Mouse (Mus musculus) embryonic facial prominence, embryonic 10.5 days (tissue): ENCODE measurements around the gene Mdh1b. TPM values are rescaled to one million over a fixed set of nuclear protein-coding genes. Genes with fewer than 3 reads are reported as not detected.

Experiments
- DNase-seq: peaks from one replicate; pipeline ENCODE4 v3.0.0-alpha.2; 2017; ENCODE audit warnings: low spot score
- H3K27ac ChIP-seq: fragments of 300-500 bp; sonication (generic); replicated peaks from 2 replicates; pipeline ENCODE4 v1.5.1; 2016; ENCODE audit warnings: mild to moderate bottlenecking
- H3K27me3 ChIP-seq: fragments of 300-500 bp; sonication (generic); replicated peaks from 2 replicates; pipeline ENCODE4 v1.6.1; 2016; ENCODE audit warnings: low read depth, mild to moderate bottlenecking; ENCODE audit not compliant: poor library complexity, severe bottlenecking
- H3K36me3 ChIP-seq: fragments of 300-500 bp; sonication (generic); replicated peaks from 2 replicates; pipeline ENCODE4 v1.6.1; 2016; ENCODE audit warnings: mild to moderate bottlenecking, moderate library complexity
- H3K4me1 ChIP-seq: fragments of 300-500 bp; sonication (generic); 2 replicates; pipeline ENCODE4 v1.6.1; 2016
- H3K4me3 ChIP-seq: fragments of 300-500 bp; sonication (generic); 2 replicates; pipeline ENCODE4 v1.5.1; 2016; ENCODE audit warnings: mild to moderate bottlenecking, moderate library complexity
- H3K9me3 ChIP-seq: fragments of 300-500 bp; sonication (generic); 2 replicates; pipeline ENCODE4 v1.6.1; 2016; ENCODE audit warnings: mild to moderate bottlenecking
- WGBS: fragments of 180-500 bp; shearing (Covaris S2); methylation state at CpG from one replicate; pipeline ENCODE4 v1.1.7; 2016; 5-methylcytosine and 5-hydroxymethylcytosine counted together
- polyA plus RNA-seq: library from polyadenylated mRNA; unstranded; fragments of >200 nt; fragmentation: Nextera tagmentation; extraction: Ambion mirVana; gene quantifications from 2 replicates; pipeline ENCODE4 v1.2.1, GENCODE M21; 2016

Gene Mdh1b
- polyA plus RNA-seq = 0.11 and 0.28 TPM in 2 replicates

GRCm38 (mm10) chr1:63730240-63730771 is at the start of gene Mdh1b, which contains the start of gene Fastkd2:
Gene Mdh1b, minus strand, starts transcription at chr1:63730318.
Gene Fastkd2, plus strand, starts transcription at chr1:63730614.
- Histone ChIP-seq H3K9me3 (no peaks in the 10 kb centered on the region), H3K27me3 (no peaks in the 10 kb centered on the region), H3K4me3 (peak within 1 kb of the TSS; percentile 68), H3K36me3 (no peaks in the 10 kb centered on the region), H3K27ac (peak within 1 kb of the TSS; percentile 77), H3K4me1 (peaks cover 16% of the 10 kb centered on the region)
- DNase-seq = peak; percentile 87
- WGBS = under 1% methylated on average over 31 of the region's 31 CpGs

- Histone ChIP-seq H3K36me3 (no peaks in the 10 kb centered on the region), H3K27ac (peak overlapping the region; percentile 30; the same call in 1 of the 2 replicates), H3K4me3 (no peak overlapping the region), H3K4me1 (peaks cover 6% of the 10 kb centered on the region), H3K27me3 (no peaks in the 10 kb centered on the region), H3K9me3 (no peaks in the 10 kb centered on the region)
- WGBS = 53% methylated on average over 4 of the region's 4 CpGs
- no peak for DNase-seq
Observed at GRCm38 (mm10) chr1:63776902-63777630, 46.9 kb upstream of the Mdh1b start.

- Histone ChIP-seq H3K4me3 (no peak overlapping the region), H3K36me3 (no peaks in the 10 kb centered on the region), H3K9me3 (no peaks in the 10 kb centered on the region), H3K27ac (no peak overlapping the region), H3K4me1 (peaks cover 6% of the 10 kb centered on the region), H3K27me3 (no peaks in the 10 kb centered on the region)
- 75% methylated on average over 1 of the region's 1 CpGs for WGBS
- no peak for DNase-seq
Observed at GRCm38 (mm10) chr1:63776396-63776795, 46.3 kb upstream of the Mdh1b start.

- Histone ChIP-seq H3K9me3 (no peaks in the 10 kb centered on the region), H3K27me3 (no peaks in the 10 kb centered on the region), H3K36me3 (no peaks in the 10 kb centered on the region), H3K4me3 (no peak overlapping the region), H3K4me1 (peaks cover 26% of the 10 kb centered on the region), H3K27ac (no peak overlapping the region)
- 94% methylated on average over 7 of the region's 7 CpGs for WGBS
- DNase-seq = no peak
Observed at GRCm38 (mm10) chr1:63770309-63770708, 40.2 kb upstream of the Mdh1b start.

GRCm38 (mm10) chr1:63769167-63769566 is 39.0 kb upstream of the Mdh1b start, which contains the start of gene 4933402D24Rik:
Gene 4933402D24Rik, minus strand, starts transcription at chr1:63769267.
- no peaks in the 10 kb centered on the region for H3K36me3 ChIP-seq
- H3K27me3 ChIP-seq = no peaks in the 10 kb centered on the region
- H3K4me1 ChIP-seq = peaks cover 28% of the 10 kb centered on the region
- DNase-seq = no peak
- H3K4me3 ChIP-seq = no peak within 1 kb of the TSS
- no peaks in the 10 kb centered on the region for H3K9me3 ChIP-seq
- H3K27ac ChIP-seq = peak within 1 kb of the TSS; percentile 57; the same call in 1 of the 2 replicates
- WGBS = 80% methylated on average over 5 of the region's 5 CpGs

GRCm38 (mm10) chr1:63768112-63768511 is 38.0 kb upstream of the Mdh1b start:
- no peaks in the 10 kb centered on the region for H3K27me3 ChIP-seq
- no peaks in the 10 kb centered on the region for H3K36me3 ChIP-seq
- peak overlapping the region; percentile 57; the same call in 1 of the 2 replicates for H3K27ac ChIP-seq
- peaks cover 39% of the 10 kb centered on the region for H3K4me1 ChIP-seq
- peak; percentile 59 for DNase-seq
- WGBS = 41% methylated on average over 8 of the region's 8 CpGs
- H3K9me3 ChIP-seq = no peaks in the 10 kb centered on the region
- H3K4me3 ChIP-seq = no peak overlapping the region

GRCm38 (mm10) chr1:63764395-63764794 is 34.3 kb upstream of the Mdh1b start:
- no peaks in the 10 kb centered on the region for H3K36me3 ChIP-seq
- H3K27me3 ChIP-seq = no peaks in the 10 kb centered on the region
- no peak overlapping the region for H3K27ac ChIP-seq
- H3K4me1 ChIP-seq = peaks cover 45% of the 10 kb centered on the region
- no peak for DNase-seq
- no peak overlapping the region for H3K4me3 ChIP-seq
- WGBS = 90% methylated on average over 7 of the region's 7 CpGs
- H3K9me3 ChIP-seq = no peaks in the 10 kb centered on the region

- H3K4me1 ChIP-seq = peaks cover 42% of the 10 kb centered on the region
- H3K36me3 ChIP-seq = no peaks in the 10 kb centered on the region
- H3K9me3 ChIP-seq = no peaks in the 10 kb centered on the region
- no peaks in the 10 kb centered on the region for H3K27me3 ChIP-seq
- H3K4me3 ChIP-seq = no peak overlapping the region
- 63% methylated on average over 7 of the region's 7 CpGs for WGBS
- peak overlapping the region; percentile 58 for H3K27ac ChIP-seq
- no peak for DNase-seq
Observed at GRCm38 (mm10) chr1:63763881-63764386, 33.8 kb upstream of the Mdh1b start.

- no peak overlapping the region for H3K4me3 ChIP-seq
- H3K4me1 ChIP-seq = peaks cover 35% of the 10 kb centered on the region
- H3K27me3 ChIP-seq = no peaks in the 10 kb centered on the region
- no peaks in the 10 kb centered on the region for H3K36me3 ChIP-seq
- H3K27ac ChIP-seq = peak overlapping the region; percentile 58
- DNase-seq = peak; percentile 46
- no peaks in the 10 kb centered on the region for H3K9me3 ChIP-seq
- 17% methylated on average over 3 of the region's 3 CpGs for WGBS
Observed at GRCm38 (mm10) chr1:63763212-63763694, 33.1 kb upstream of the Mdh1b start.

GRCm38 (mm10) chr1:63756005-63756404 is 25.9 kb upstream of the Mdh1b start:
- Histone ChIP-seq H3K27ac (no peak overlapping the region), H3K36me3 (peaks cover 31% of the 10 kb centered on the region), H3K27me3 (no peaks in the 10 kb centered on the region), H3K9me3 (no peaks in the 10 kb centered on the region), H3K4me3 (no peak overlapping the region), H3K4me1 (no peaks in the 10 kb centered on the region)
- WGBS = 76% methylated on average over 2 of the region's 2 CpGs
- no peak for DNase-seq

GRCm38 (mm10) chr1:63729796-63730195 is 322 bp downstream of the Mdh1b start:
- peak overlapping the region; percentile 68 for H3K4me3 ChIP-seq

GRCm38 (mm10) chr1:63720161-63720560 is 10.0 kb downstream of the Mdh1b start:
- no peaks in the 10 kb centered on the region for H3K9me3 ChIP-seq
- WGBS = 88% methylated on average over 7 of the region's 7 CpGs

More at GRCm38 (mm10) chr1:63729796-63730195, 322 bp downstream of the Mdh1b start:
- Histone ChIP-seq H3K4me1 (peaks cover 16% of the 10 kb centered on the region), H3K36me3 (no peaks in the 10 kb centered on the region), H3K9me3 (no peaks in the 10 kb centered on the region), H3K27ac (peak overlapping the region; percentile 77; the same call in 1 of the 2 replicates), H3K27me3 (no peaks in the 10 kb centered on the region)
- DNase-seq = no peak
- 42% methylated on average over 8 of the region's 8 CpGs for WGBS

More at GRCm38 (mm10) chr1:63720161-63720560, 10.0 kb downstream of the Mdh1b start:
- Histone ChIP-seq H3K27me3 (0 out of 2 replicates have a peak, but pooled peaks cover 3% of the 10 kb centered on the region), H3K4me1 (no peaks in the 10 kb centered on the region), H3K4me3 (no peak overlapping the region), H3K27ac (no peak overlapping the region), H3K36me3 (no peaks in the 10 kb centered on the region)
- no peak for DNase-seq
